Mouse (Mus musculus) cerebral cortex, adult 2 months (tissue): ENCODE data around the gene Pelo.

Source experiments
- WGBS: fragments of 180-500 bp; shearing (Covaris S2); methylation state at CpG from one replicate; pipeline ENCODE4 v1.1.7; 2018; 5-methylcytosine and 5-hydroxymethylcytosine counted together

Gene Pelo

DNA sequence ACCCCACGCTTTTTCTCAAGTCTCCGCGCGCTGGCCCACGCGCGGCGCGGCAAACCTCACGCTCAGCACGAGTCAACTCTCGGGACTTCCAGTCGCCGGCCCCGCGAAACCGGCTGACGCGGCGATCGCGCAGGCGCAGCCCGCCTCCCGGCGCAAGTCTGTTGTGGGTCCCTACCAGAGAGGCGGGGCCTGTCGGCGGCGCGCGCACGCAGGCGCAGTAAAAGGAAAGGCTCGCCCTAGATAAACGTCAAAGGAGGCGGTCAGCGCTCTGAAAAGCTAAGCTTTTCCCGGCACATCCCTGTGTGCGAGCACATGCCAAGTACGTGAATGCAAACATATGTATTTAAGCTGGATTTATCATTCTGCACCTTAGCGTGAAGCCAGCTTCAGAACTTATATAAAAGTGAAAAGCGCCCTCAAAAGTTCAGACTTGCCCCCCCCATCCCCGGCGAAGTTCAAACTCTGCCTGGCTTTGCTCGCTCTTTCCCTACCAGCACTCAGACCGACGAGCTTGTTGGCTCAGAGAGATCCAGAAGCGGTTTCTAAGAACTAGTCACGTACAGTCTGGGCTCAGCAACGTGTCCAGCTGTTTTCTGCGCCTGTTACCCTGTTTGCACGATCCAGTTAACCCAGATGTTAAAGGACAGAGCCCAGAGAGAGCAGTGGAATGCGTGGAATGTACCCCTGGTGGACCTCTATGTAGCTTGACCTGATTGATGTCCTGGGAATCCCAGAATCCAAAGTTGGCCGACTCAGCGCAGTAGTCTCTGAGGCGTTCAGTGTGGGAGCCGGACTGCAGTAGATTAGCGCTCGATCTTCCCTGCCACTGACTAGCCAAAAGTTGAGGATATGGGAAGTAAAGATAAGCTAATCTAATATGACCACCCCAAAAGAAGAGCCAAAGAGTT, at the start of gene Pelo:
Gene Pelo (minus strand): TSS at position 118 of the 908 bp plus-strand sequence.
- WGBS: under 1% methylated on average over 60 of the region's 60 CpGs

- WGBS: 90% methylated on average over 7 of the region's 7 CpGs
Observed at GRCm38 (mm10) chr13:115138513-115138912, 48.5 kb upstream of the Pelo start.

- WGBS: 83% methylated on average over 3 of the region's 3 CpGs
Observed at GRCm38 (mm10) chr13:115136761-115137160, 46.8 kb upstream of the Pelo start.

- 36% methylated on average over 5 of the region's 5 CpGs for whole genome bisulfite sequencing
Observed at GRCm38 (mm10) chr13:115132435-115132834, 42.4 kb upstream of the Pelo start.

DNA sequence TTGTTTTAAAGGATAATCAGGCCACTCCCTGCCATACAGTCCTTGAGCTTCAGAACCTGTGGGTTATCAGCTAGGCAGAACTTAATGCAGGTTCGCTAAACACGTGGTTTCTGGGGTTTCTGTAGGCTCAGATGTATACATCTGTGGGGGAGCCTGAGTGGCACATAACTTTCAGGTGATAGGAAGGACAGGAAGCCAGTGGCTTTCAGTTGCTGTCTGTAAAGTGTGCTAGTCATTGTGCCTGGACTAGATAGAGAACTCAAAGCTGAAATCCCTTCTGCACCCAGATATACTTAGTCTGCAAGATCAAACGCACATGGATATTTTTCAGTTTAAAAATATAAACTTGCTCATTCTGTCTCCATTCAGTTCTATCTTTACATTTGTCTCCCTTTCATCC, 41.4 kb upstream of the Pelo start:
- WGBS: 56% methylated on average over 3 of the region's 3 CpGs

DNA sequence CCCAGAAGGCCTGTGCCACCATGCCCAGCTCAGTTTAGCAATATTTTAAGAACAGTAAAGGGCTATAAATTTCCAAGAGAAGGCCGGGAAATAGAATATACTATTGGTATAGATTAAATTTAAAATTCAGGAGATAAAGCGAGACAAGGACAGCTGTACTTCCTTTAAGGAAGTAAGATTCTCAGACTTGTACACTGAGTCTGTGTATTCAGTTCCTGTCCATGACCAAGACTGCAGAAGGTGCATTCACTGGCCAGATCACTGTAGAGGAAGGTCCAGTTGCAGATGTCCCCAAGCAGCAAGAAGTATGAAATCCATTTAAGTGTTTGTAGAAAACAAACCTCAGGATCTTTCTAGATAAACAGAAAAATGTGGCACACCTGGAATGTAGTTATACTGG, 40.0 kb upstream of the Pelo start:
- WGBS: 84% methylated on average over 2 of the region's 2 CpGs

DNA sequence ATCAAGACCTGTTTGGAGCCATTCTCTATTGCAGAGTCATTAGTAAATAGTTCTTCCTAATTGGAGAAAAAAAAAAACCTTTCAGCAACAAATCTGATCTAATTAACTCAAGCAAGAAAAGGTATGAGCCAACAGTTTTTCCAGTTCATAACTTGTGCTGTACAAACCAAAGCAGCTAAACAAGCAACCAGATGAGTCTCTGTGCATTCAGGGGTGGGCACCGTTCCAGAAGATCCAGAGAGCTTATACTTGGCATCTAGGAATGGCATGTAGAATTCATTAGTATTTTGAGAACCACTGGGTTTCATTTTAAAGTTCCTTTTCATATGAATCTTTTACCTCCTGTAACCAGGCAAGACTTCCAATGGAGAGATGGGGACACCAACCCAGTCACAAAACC, 37.8 kb upstream of the Pelo start:
- WGBS: 48% methylated on average over 1 of the region's 1 CpGs

- 99% methylated on average over 2 of the region's 2 CpGs for WGBS
Observed at GRCm38 (mm10) chr13:115126534-115126933, 36.5 kb upstream of the Pelo start.

- 70% methylated on average over 4 of the region's 4 CpGs for WGBS
Observed at GRCm38 (mm10) chr13:115125130-115125529, 35.1 kb upstream of the Pelo start.

GRCm38 (mm10) chr13:115124521-115124920, 34.5 kb upstream of the Pelo start:
- WGBS: 79% methylated on average over 1 of the region's 1 CpGs

- WGBS: 57% methylated on average over 5 of the region's 5 CpGs
Observed at GRCm38 (mm10) chr13:115118756-115119155, 28.8 kb upstream of the Pelo start.

- WGBS: 83% methylated on average over 3 of the region's 3 CpGs
Observed at GRCm38 (mm10) chr13:115118195-115118594, 28.2 kb upstream of the Pelo start.

GRCm38 (mm10) chr13:115116930-115117621, 27.1 kb upstream of the Pelo start:
- 88% methylated on average over 3 of the region's 3 CpGs for WGBS

- 93% methylated on average over 4 of the region's 4 CpGs for WGBS
Observed at GRCm38 (mm10) chr13:115109628-115110027, 19.6 kb upstream of the Pelo start.

DNA sequence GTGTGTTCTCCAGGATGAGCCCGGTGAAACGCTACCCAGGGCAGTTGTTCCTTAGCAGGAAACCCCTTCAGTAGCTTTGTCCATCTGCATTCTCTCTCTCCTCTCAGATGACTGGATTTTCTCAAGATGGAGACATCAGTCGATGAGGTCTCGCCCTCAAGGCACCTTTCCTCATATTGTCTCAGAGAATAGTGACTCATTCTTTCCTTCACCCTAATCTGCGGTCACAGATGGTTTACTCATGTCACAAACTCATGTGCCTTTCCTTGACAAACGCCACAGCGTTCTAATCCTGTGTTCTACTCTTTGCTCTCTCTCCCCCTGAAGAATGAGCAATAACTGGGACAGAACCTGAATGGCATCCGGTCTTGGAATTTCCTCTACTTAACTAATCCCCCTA, 17.4 kb upstream of the Pelo start:
- WGBS: 88% methylated on average over 8 of the region's 8 CpGs

DNA sequence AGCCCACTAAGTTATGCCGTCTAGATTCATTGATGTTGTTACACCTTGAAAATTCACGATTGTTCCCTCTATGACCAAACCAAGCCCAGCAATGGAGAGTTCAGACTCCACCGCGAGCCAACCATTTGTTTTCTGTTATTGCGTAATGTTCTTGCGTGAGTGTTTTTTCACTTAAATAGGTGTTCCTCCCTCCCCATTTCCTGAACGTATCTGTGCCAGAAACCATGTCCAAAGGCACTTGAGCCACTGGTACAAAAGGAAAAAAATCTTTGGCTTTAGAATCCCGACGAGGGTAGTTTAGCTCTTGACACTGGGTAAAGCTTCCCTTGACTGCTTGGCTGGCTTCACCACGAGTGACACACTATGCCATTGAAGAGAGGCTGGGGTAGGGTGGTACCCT, 16.2 kb upstream of the Pelo start:
- WGBS: 74% methylated on average over 10 of the region's 10 CpGs

GRCm38 (mm10) chr13:115102754-115103153, 12.8 kb upstream of the Pelo start:
- 88% methylated on average over 2 of the region's 2 CpGs for WGBS

DNA sequence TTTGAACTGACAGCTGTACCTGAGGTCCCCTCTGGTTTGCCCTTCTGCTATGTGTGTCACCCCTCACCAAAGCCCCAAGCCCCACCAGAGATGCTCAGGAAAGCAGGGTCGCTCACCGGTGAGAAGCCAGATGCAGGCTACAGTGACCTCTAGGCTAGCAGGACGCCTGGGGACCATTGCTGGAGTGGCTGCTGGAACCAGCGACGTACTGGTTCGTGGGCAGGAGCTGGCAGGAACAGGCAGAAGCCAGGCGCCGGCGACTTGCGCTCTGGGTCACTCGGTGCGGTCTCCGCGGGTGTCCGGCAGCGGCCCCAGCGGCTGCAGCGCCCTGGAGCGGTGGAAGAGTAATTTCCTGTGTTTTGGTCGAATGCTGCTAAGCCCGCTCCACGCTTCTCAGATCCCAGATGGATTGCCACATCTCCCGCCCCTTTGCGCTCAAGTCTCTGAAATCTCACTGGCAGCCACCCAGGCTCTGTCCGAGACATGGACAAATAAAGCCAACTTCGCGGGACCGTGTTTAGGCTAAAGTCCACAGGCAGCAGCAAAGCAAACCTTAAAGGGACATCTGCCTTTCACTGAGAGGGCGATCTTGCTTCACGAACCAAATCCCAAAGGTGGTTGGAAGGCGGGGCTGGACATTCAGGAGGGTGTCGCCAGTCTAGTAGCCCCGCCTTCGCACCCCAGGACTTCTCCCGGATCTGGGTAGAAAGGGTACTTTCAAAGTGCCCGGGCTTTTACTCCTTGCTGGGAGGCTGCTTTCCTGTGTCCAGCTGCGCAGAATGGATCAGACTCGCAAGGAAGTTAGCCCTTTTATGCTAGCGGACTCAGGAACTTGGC, 11.6 kb upstream of the Pelo start, which contains the start of the genes Gm49395 and Itga1:
Gene Gm49395 (minus strand): TSS at position 567 of the 837 bp plus-strand sequence.
Gene Itga1 (minus strand): TSS at position 610 of the 837 bp plus-strand sequence.
- under 1% methylated on average over 39 of the region's 39 CpGs for WGBS

DNA sequence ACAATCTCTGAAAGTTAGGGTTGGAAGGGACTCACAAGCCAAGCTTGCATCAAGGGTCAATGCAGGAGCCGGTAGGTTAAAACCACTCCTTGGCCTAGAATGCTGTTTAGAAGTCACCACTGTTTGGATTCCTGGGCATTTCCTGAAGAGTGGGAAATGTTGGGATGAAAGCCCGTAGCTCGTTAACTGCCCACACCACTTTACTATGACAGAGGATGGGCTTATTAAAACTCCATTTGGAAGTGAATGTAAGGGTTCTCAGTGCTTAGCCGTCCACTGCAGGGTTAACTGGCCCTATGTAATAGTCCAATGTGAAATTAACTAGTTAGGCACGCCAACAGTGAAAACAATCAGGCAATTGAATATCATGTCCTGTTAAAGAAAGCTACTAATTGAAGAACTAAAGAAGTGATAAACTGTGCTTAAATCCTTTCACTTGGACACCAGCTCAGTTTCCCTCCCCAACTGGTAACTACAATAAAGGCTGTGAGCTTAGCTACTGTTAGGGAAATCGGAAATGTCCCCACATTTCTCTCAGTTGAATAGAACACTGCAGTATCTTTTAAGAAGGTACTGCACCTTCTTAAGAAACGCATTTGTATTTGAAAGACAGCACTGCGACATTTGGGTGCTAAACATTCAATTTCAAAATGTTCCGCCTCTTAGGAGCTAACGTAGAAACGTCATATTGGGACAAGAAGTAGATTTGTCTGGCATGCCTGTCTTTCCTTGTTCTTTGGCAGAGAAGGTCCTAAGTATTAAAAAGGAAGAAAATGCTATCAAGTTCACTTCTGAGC, 10.6 kb upstream of the Pelo start:
- WGBS: 35% methylated on average over 11 of the region's 11 CpGs

- 81% methylated on average over 9 of the region's 9 CpGs for WGBS
Observed at GRCm38 (mm10) chr13:115099381-115099780, 9.4 kb upstream of the Pelo start.

GRCm38 (mm10) chr13:115098227-115098626, 8.2 kb upstream of the Pelo start:
- 86% methylated on average over 3 of the region's 3 CpGs for WGBS
